Mouse (Mus musculus) intestine, embryonic 14.5 days (tissue): ENCODE data around the gene Adssl1. TPM values are rescaled to one million over a fixed set of nuclear protein-coding genes. Genes with fewer than 3 reads are reported as not detected.

Experiments
- ATAC-seq: fragments of 200-750 bp; cut with Nextera tagmentation; replicated peaks from 2 replicates; pipeline ENCODE4 v1.8.0; 2017; ENCODE audit warnings: low read depth, moderate number of reproducible peaks, moderate TSS enrichment, moderate library complexity; ENCODE audit not compliant: low FRiP score, low TSS enrichment
- DNase-seq: peaks from one replicate; pipeline ENCODE4 v3.0.0-alpha.2; 2018; ENCODE audit warnings: low spot score
- H3K27ac ChIP-seq: fragments of 300-500 bp; sonication (generic); 2 replicates; pipeline ENCODE4 v1.5.1; 2014; ENCODE audit warnings: low read depth, mild to moderate bottlenecking, control low read depth
- H3K27me3 ChIP-seq: fragments of 300-500 bp; sonication (generic); replicated peaks from 2 replicates; pipeline ENCODE4 v1.6.1; 2014; ENCODE audit warnings: low read length, control low read depth; ENCODE audit not compliant: control insufficient read depth, insufficient read depth
- H3K36me3 ChIP-seq: fragments of 300-500 bp; sonication (generic); 2 replicates; pipeline ENCODE4 v1.6.1; 2014; ENCODE audit warnings: low read length, control low read depth; ENCODE audit not compliant: control insufficient read depth, insufficient read depth
- H3K4me1 ChIP-seq: fragments of 300-500 bp; sonication (generic); replicated peaks from 2 replicates; pipeline ENCODE4 v1.6.1; 2014; ENCODE audit warnings: low read length, control low read depth, mixed read lengths; ENCODE audit not compliant: control insufficient read depth, insufficient read depth
- H3K4me2 ChIP-seq: fragments of 300-500 bp; sonication (generic); 2 replicates; pipeline ENCODE4 v1.6.1; 2014; ENCODE audit warnings: low read length
- H3K4me3 ChIP-seq: fragments of 300-500 bp; sonication (generic); 2 replicates; pipeline ENCODE4 v1.5.1; 2014; ENCODE audit warnings: low read depth, low read length, control low read depth, mixed read lengths
- H3K9ac ChIP-seq: fragments of 300-500 bp; sonication (generic); 2 replicates; pipeline ENCODE4 v1.6.1; 2014; ENCODE audit warnings: mild to moderate bottlenecking, low read length
- H3K9me3 ChIP-seq: fragments of 300-500 bp; sonication (generic); 2 replicates; pipeline ENCODE4 v1.6.1; 2016; ENCODE audit warnings: low read length, control low read depth; ENCODE audit not compliant: control insufficient read depth
- WGBS: fragments of 180-500 bp; shearing (Covaris S2); extraction: QIAGEN DNeasy Blood & Tissue Kit; methylation state at CpG from one replicate; pipeline ENCODE4 v1.1.7; 2014; 5-methylcytosine and 5-hydroxymethylcytosine counted together
- polyA plus RNA-seq: library from polyadenylated mRNA; unstranded; fragments of >200 nt; fragmentation: Nextera tagmentation; extraction: Ambion mirVana; gene quantifications from 2 replicates; pipeline ENCODE4 v1.2.1, GENCODE M21; 2014

Gene Adssl1
- polyA plus RNA-seq, 1 experiment from 2014 or later: 1.8 TPM

- H3K9me3 ChIP-seq: no peaks in the 10 kb centered on the region
- 94% methylated on average over 5 of the region's 5 CpGs for WGBS
Measured at GRCm38 (mm10) chr12:112648081-112648480, 28.2 kb downstream of the Adssl1 start.

GRCm38 (mm10) chr12:112651778-112652439 is 32.1 kb downstream of the Adssl1 start:
- ATAC-seq (no peak), DNase-seq (no peak)
- Histone ChIP-seq H3K9me3 (no peaks in the 10 kb centered on the region), H3K36me3 (peaks cover 76% of the 10 kb centered on the region), H3K4me2 (no peak overlapping the region), H3K4me1 (0 out of 2 replicates have a peak, but pooled peaks cover 8% of the 10 kb centered on the region), H3K27me3 (no peaks in the 10 kb centered on the region), H3K27ac (no peak overlapping the region), H3K9ac (no peak overlapping the region), H3K4me3 (no peak overlapping the region)
- 75% methylated on average over 5 of the region's 5 CpGs for WGBS

More at GRCm38 (mm10) chr12:112648081-112648480, 28.2 kb downstream of the Adssl1 start:
- ATAC-seq: no peak
- H3K4me2 ChIP-seq: no peak overlapping the region
- no peak overlapping the region for H3K4me3 ChIP-seq
- no peak overlapping the region for H3K27ac ChIP-seq
- no peak for DNase-seq
- H3K4me1 ChIP-seq: peaks cover 16% of the 10 kb centered on the region
- H3K9ac ChIP-seq: no peak overlapping the region
- peaks cover 41% of the 10 kb centered on the region for H3K36me3 ChIP-seq
- H3K27me3 ChIP-seq: no peaks in the 10 kb centered on the region

- Histone ChIP-seq H3K4me1 (0 out of 2 replicates have a peak, but pooled peaks cover 8% of the 10 kb centered on the region), H3K4me2 (no peak overlapping the region), H3K27me3 (no peaks in the 10 kb centered on the region), H3K9me3 (no peaks in the 10 kb centered on the region), H3K9ac (no peak overlapping the region), H3K27ac (no peak overlapping the region), H3K4me3 (no peak overlapping the region), H3K36me3 (peaks cover 83% of the 10 kb centered on the region)
- ATAC-seq (peak; percentile 57), DNase-seq (peak; percentile 93)
- 36% methylated on average over 7 of the region's 7 CpGs for WGBS
Measured at GRCm38 (mm10) chr12:112653157-112653824, 33.4 kb downstream of the Adssl1 start.

- WGBS: 80% methylated on average over 5 of the region's 5 CpGs
- Histone ChIP-seq H3K27ac (no peak overlapping the region), H3K4me2 (no peak overlapping the region), H3K27me3 (no peaks in the 10 kb centered on the region), H3K9ac (no peak overlapping the region), H3K36me3 (peaks cover 83% of the 10 kb centered on the region), H3K4me3 (no peak overlapping the region), H3K4me1 (0 out of 2 replicates have a peak, but pooled peaks cover 8% of the 10 kb centered on the region), H3K9me3 (no peaks in the 10 kb centered on the region)
- ATAC-seq (no peak), DNase-seq (no peak)
Measured at GRCm38 (mm10) chr12:112654076-112654475, 34.2 kb downstream of the Adssl1 start.

- no peaks in the 10 kb centered on the region for H3K27me3 ChIP-seq
- H3K36me3 ChIP-seq: peaks cover 89% of the 10 kb centered on the region
- DNase-seq (no peak), ATAC-seq (no peak)
- H3K9me3 ChIP-seq: no peaks in the 10 kb centered on the region
- H3K4me3 ChIP-seq: no peak overlapping the region
- H3K4me1 ChIP-seq: peaks cover 40% of the 10 kb centered on the region
- no peak overlapping the region for H3K9ac ChIP-seq
- no peak overlapping the region for H3K4me2 ChIP-seq
- no peak overlapping the region for H3K27ac ChIP-seq
- 89% methylated on average over 7 of the region's 7 CpGs for whole genome bisulfite sequencing
Measured at GRCm38 (mm10) chr12:112658619-112659018, 38.8 kb downstream of the Adssl1 start.

GRCm38 (mm10) chr12:112659109-112659508 is 39.3 kb downstream of the Adssl1 start:
- Histone ChIP-seq H3K4me2 (no peak overlapping the region), H3K27me3 (no peaks in the 10 kb centered on the region), H3K36me3 (peaks cover 89% of the 10 kb centered on the region), H3K4me3 (no peak overlapping the region), H3K9me3 (no peaks in the 10 kb centered on the region), H3K27ac (no peak overlapping the region), H3K4me1 (peaks cover 43% of the 10 kb centered on the region), H3K9ac (no peak overlapping the region)
- ATAC-seq: no peak
- DNase-seq: no peak
- WGBS: 85% methylated on average over 6 of the region's 6 CpGs

- peak overlapping the region; percentile 34 for H3K4me2 ChIP-seq
- DNase-seq (peak; percentile 92), ATAC-seq (peak; percentile 84)
- no peaks in the 10 kb centered on the region for H3K9me3 ChIP-seq
- H3K36me3 ChIP-seq: peaks cover 86% of the 10 kb centered on the region
- WGBS: 20% methylated on average over 5 of the region's 5 CpGs
- H3K4me3 ChIP-seq: no peak overlapping the region
- peaks cover 46% of the 10 kb centered on the region for H3K4me1 ChIP-seq
- peak overlapping the region; percentile 88 for H3K27ac ChIP-seq
- peak overlapping the region; percentile 34 for H3K9ac ChIP-seq
- H3K27me3 ChIP-seq: no peaks in the 10 kb centered on the region
Measured at GRCm38 (mm10) chr12:112660576-112661326, 40.9 kb downstream of the Adssl1 start.

GRCm38 (mm10) chr12:112661327-112661605 is 41.4 kb downstream of the Adssl1 start:
- H3K4me3 ChIP-seq: no peak overlapping the region
- H3K27me3 ChIP-seq: no peaks in the 10 kb centered on the region
- WGBS: 89% methylated on average over 3 of the region's 3 CpGs
- H3K4me1 ChIP-seq: peaks cover 51% of the 10 kb centered on the region
- peak overlapping the region; percentile 34 for H3K9ac ChIP-seq
- peaks cover 86% of the 10 kb centered on the region for H3K36me3 ChIP-seq
- no peak for ATAC-seq
- peak overlapping the region; percentile 34 for H3K4me2 ChIP-seq
- no peaks in the 10 kb centered on the region for H3K9me3 ChIP-seq
- H3K27ac ChIP-seq: peak overlapping the region; percentile 88
- DNase-seq: no peak
